Mouse (Mus musculus) intestine, embryonic 14.5 days (tissue): Measurements from ENCODE around the gene Cbfa2t2. TPM values are rescaled to one million over a fixed set of nuclear protein-coding genes. Genes with fewer than 3 reads are reported as not detected.

Source experiments
- ATAC-seq: fragments of 200-750 bp; cut with Nextera tagmentation; replicated peaks from 2 replicates; pipeline ENCODE4 v1.8.0; 2017; ENCODE audit warnings: low read depth, moderate number of reproducible peaks, moderate TSS enrichment, moderate library complexity; ENCODE audit not compliant: low FRiP score, low TSS enrichment
- DNase-seq: peaks from one replicate; pipeline ENCODE4 v3.0.0-alpha.2; 2018; ENCODE audit warnings: low spot score
- H3K27ac ChIP-seq: fragments of 300-500 bp; sonication (generic); 2 replicates; pipeline ENCODE4 v1.5.1; 2014; ENCODE audit warnings: low read depth, mild to moderate bottlenecking, control low read depth
- H3K27me3 ChIP-seq: fragments of 300-500 bp; sonication (generic); replicated peaks from 2 replicates; pipeline ENCODE4 v1.6.1; 2014; ENCODE audit warnings: low read length, control low read depth; ENCODE audit not compliant: control insufficient read depth, insufficient read depth
- H3K36me3 ChIP-seq: fragments of 300-500 bp; sonication (generic); 2 replicates; pipeline ENCODE4 v1.6.1; 2014; ENCODE audit warnings: low read length, control low read depth; ENCODE audit not compliant: control insufficient read depth, insufficient read depth
- H3K4me1 ChIP-seq: fragments of 300-500 bp; sonication (generic); replicated peaks from 2 replicates; pipeline ENCODE4 v1.6.1; 2014; ENCODE audit warnings: low read length, control low read depth, mixed read lengths; ENCODE audit not compliant: control insufficient read depth, insufficient read depth
- H3K4me2 ChIP-seq: fragments of 300-500 bp; sonication (generic); 2 replicates; pipeline ENCODE4 v1.6.1; 2014; ENCODE audit warnings: low read length
- H3K4me3 ChIP-seq: fragments of 300-500 bp; sonication (generic); 2 replicates; pipeline ENCODE4 v1.5.1; 2014; ENCODE audit warnings: low read depth, low read length, control low read depth, mixed read lengths
- H3K9ac ChIP-seq: fragments of 300-500 bp; sonication (generic); 2 replicates; pipeline ENCODE4 v1.6.1; 2014; ENCODE audit warnings: mild to moderate bottlenecking, low read length
- H3K9me3 ChIP-seq: fragments of 300-500 bp; sonication (generic); 2 replicates; pipeline ENCODE4 v1.6.1; 2016; ENCODE audit warnings: low read length, control low read depth; ENCODE audit not compliant: control insufficient read depth
- WGBS: fragments of 180-500 bp; shearing (Covaris S2); extraction: QIAGEN DNeasy Blood & Tissue Kit; methylation state at CpG from one replicate; pipeline ENCODE4 v1.1.7; 2014; 5-methylcytosine and 5-hydroxymethylcytosine counted together
- polyA plus RNA-seq: library from polyadenylated mRNA; unstranded; fragments of >200 nt; fragmentation: Nextera tagmentation; extraction: Ambion mirVana; gene quantifications from 2 replicates; pipeline ENCODE4 v1.2.1, GENCODE M21; 2014

Cbfa2t2 gene
- polyA plus RNA-seq, 1 experiment from 2014 or later: 33.6 TPM

GRCm38 (mm10) chr2:154427853-154428360, 8.4 kb upstream of the Cbfa2t2 start:
- Histone ChIP-seq H3K27me3 (no peaks in the 10 kb centered on the region), H3K36me3 (no peaks in the 10 kb centered on the region), H3K4me3 (0 out of 2 replicates have a peak overlapping the region, but pooled peaks have one; percentile 6), H3K4me2 (peak overlapping the region; percentile 27), H3K27ac (peak overlapping the region; percentile 44), H3K4me1 (peaks cover 9% of the 10 kb centered on the region), H3K9me3 (0 out of 2 replicates have a peak, but pooled peaks cover 4% of the 10 kb centered on the region), H3K9ac (no peak overlapping the region)
- ATAC-seq: peak; percentile 75
- peak; percentile 77 for DNase-seq
- 12% methylated on average over 17 of the region's 17 CpGs for WGBS

- 94% methylated on average over 2 of the region's 2 CpGs for WGBS
Observed at GRCm38 (mm10) chr2:154430566-154430965, 5.7 kb upstream of the Cbfa2t2 start.

GRCm38 (mm10) chr2:154432696-154433095, 3.6 kb upstream of the Cbfa2t2 start:
- H3K4me1 ChIP-seq: peaks cover 10% of the 10 kb centered on the region
- H3K36me3 ChIP-seq: no peaks in the 10 kb centered on the region
- no peaks in the 10 kb centered on the region for H3K27me3 ChIP-seq
- WGBS: 71% methylated on average over 2 of the region's 2 CpGs
- no peaks in the 10 kb centered on the region for H3K9me3 ChIP-seq
- no peak for DNase-seq
- no peak for ATAC-seq
- H3K9ac ChIP-seq: no peak overlapping the region
- no peak overlapping the region for H3K4me3 ChIP-seq
- H3K4me2 ChIP-seq: no peak overlapping the region
- H3K27ac ChIP-seq: no peak overlapping the region

More at GRCm38 (mm10) chr2:154430566-154430965, 5.7 kb upstream of the Cbfa2t2 start:
- Histone ChIP-seq H3K9ac (no peak overlapping the region), H3K36me3 (no peaks in the 10 kb centered on the region), H3K4me3 (no peak overlapping the region), H3K4me2 (no peak overlapping the region), H3K9me3 (0 out of 2 replicates have a peak, but pooled peaks cover 2% of the 10 kb centered on the region), H3K4me1 (peaks cover 9% of the 10 kb centered on the region), H3K27ac (no peak overlapping the region), H3K27me3 (no peaks in the 10 kb centered on the region)
- DNase-seq (no peak), ATAC-seq (no peak)

GRCm38 (mm10) chr2:154433391-154433790, 2.9 kb upstream of the Cbfa2t2 start:
- Histone ChIP-seq H3K9ac (no peak overlapping the region), H3K27ac (no peak overlapping the region), H3K4me2 (no peak overlapping the region), H3K27me3 (no peaks in the 10 kb centered on the region), H3K9me3 (no peaks in the 10 kb centered on the region), H3K4me3 (no peak overlapping the region), H3K4me1 (peaks cover 12% of the 10 kb centered on the region), H3K36me3 (no peaks in the 10 kb centered on the region)
- no peak for ATAC-seq
- 52% methylated on average over 3 of the region's 3 CpGs for WGBS
- DNase-seq: no peak

GRCm38 (mm10) chr2:154434690-154435089, 1.6 kb upstream of the Cbfa2t2 start:
- Histone ChIP-seq H3K4me3 (no peak overlapping the region), H3K9me3 (no peaks in the 10 kb centered on the region), H3K4me1 (peaks cover 13% of the 10 kb centered on the region), H3K4me2 (no peak overlapping the region), H3K27me3 (no peaks in the 10 kb centered on the region), H3K36me3 (no peaks in the 10 kb centered on the region), H3K27ac (no peak overlapping the region), H3K9ac (no peak overlapping the region)
- WGBS: 97% methylated on average over 7 of the region's 7 CpGs
- DNase-seq (no peak), ATAC-seq (no peak)

- H3K9me3 ChIP-seq: no peaks in the 10 kb centered on the region
- H3K9ac ChIP-seq: peak overlapping the region; percentile 96
- no peaks in the 10 kb centered on the region for H3K27me3 ChIP-seq
- ATAC-seq: peak; percentile 99
- H3K36me3 ChIP-seq: no peaks in the 10 kb centered on the region
- H3K4me3 ChIP-seq: peak overlapping the region; percentile 93
- peak; percentile 96 for DNase-seq
- peaks cover 13% of the 10 kb centered on the region for H3K4me1 ChIP-seq
- peak overlapping the region; percentile 93; the same call in 1 of the 2 replicates for H3K27ac ChIP-seq
- WGBS: under 1% methylated on average over 44 of the region's 44 CpGs
- H3K4me2 ChIP-seq: peak overlapping the region; percentile 50
Observed at GRCm38 (mm10) chr2:154436076-154436457, 214 bp upstream of the Cbfa2t2 start.

GRCm38 (mm10) chr2:154437191-154437527, 878 bp downstream of the Cbfa2t2 start:
- ATAC-seq: no peak
- 11% methylated on average over 7 of the region's 7 CpGs for whole genome bisulfite sequencing

GRCm38 (mm10) chr2:154440453-154440852, 4.2 kb downstream of the Cbfa2t2 start:
- no peak overlapping the region for H3K27ac ChIP-seq
- H3K4me2 ChIP-seq: no peak overlapping the region
- no peaks in the 10 kb centered on the region for H3K36me3 ChIP-seq
- DNase-seq (no peak), ATAC-seq (no peak)
- no peak overlapping the region for H3K9ac ChIP-seq
- H3K4me3 ChIP-seq: no peak overlapping the region
- H3K9me3 ChIP-seq: no peaks in the 10 kb centered on the region
- H3K4me1 ChIP-seq: peaks cover 13% of the 10 kb centered on the region
- no peaks in the 10 kb centered on the region for H3K27me3 ChIP-seq

More at GRCm38 (mm10) chr2:154437191-154437527, 878 bp downstream of the Cbfa2t2 start:
- peak overlapping the region; percentile 96 for H3K9ac ChIP-seq
- peak overlapping the region; percentile 93 for H3K4me3 ChIP-seq
- no peaks in the 10 kb centered on the region for H3K9me3 ChIP-seq
- H3K27ac ChIP-seq: peak overlapping the region; percentile 93
- H3K4me1 ChIP-seq: peaks cover 13% of the 10 kb centered on the region
- H3K36me3 ChIP-seq: no peaks in the 10 kb centered on the region
- peak overlapping the region; percentile 91 for H3K4me2 ChIP-seq
- no peak for DNase-seq
- no peaks in the 10 kb centered on the region for H3K27me3 ChIP-seq

GRCm38 (mm10) chr2:154447821-154448220, 11.5 kb downstream of the Cbfa2t2 start:
- DNase-seq: no peak
- 97% methylated on average over 8 of the region's 8 CpGs for WGBS

More at GRCm38 (mm10) chr2:154447821-154448220, 11.5 kb downstream of the Cbfa2t2 start:
- H3K36me3 ChIP-seq: peaks cover 5% of the 10 kb centered on the region; the same call in 1 of the 2 replicates
- no peak overlapping the region for H3K27ac ChIP-seq
- H3K4me3 ChIP-seq: no peak overlapping the region
- ATAC-seq: no peak
- H3K9ac ChIP-seq: no peak overlapping the region
- no peaks in the 10 kb centered on the region for H3K9me3 ChIP-seq
- H3K4me1 ChIP-seq: no peaks in the 10 kb centered on the region
- no peak overlapping the region for H3K4me2 ChIP-seq
- no peaks in the 10 kb centered on the region for H3K27me3 ChIP-seq
